Mouse (Mus musculus): ENCODE data around the gene Tmem131l. TPM values are rescaled to one million over a fixed set of nuclear protein-coding genes. Genes with fewer than 3 reads are reported as not detected.

Gene Tmem131l
- polyA plus RNA-seq, 1 experiment from 2014 or later: 59.4 TPM

DNA sequence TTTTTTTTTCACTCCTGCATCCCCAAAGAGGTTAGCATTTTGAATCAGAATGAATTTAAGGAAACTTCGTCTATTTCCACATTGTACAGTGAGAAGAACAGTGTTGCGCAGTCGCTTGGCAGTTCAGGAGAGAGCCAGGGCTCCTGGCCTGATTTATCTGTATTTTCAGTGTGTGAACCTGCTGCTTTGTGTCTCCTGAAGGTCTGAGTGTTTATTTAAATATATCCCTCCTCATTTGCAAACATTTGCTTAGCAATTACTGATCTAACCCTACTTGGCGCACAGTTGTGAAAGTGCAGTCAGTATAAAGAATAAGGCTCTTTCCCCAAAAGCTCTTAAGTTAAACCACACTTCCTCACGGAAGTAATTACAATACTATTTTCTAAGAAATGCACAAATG is 129.3 kb downstream of the Tmem131l start:
- H3K27me3 ChIP-seq (ENCODE audit: low read depth, poor library complexity, severe bottlenecking): no peaks in the 10 kb centered on the region
- H3K4me3 ChIP-seq: no peak overlapping the region
- no peak for DNase-seq (ENCODE audit: low spot score)
- peaks cover 97% of the 10 kb centered on the region for H3K36me3 ChIP-seq
- no peak overlapping the region for H3K27ac ChIP-seq (replicated peaks)
- H3K9me3 ChIP-seq (replicated peaks): no peaks in the 10 kb centered on the region
- 94% methylated on average over 5 of the region's 5 CpGs for WGBS
- no peaks in the 10 kb centered on the region for H3K4me1 ChIP-seq

GRCm38 (mm10) chr3:83906185-83906584 is 133.8 kb downstream of the Tmem131l start:
- no peaks in the 10 kb centered on the region; the same call in 1 of the 2 replicates for H3K4me1 ChIP-seq
- no peak overlapping the region for H3K27ac ChIP-seq (replicated peaks)
- no peaks in the 10 kb centered on the region for H3K27me3 ChIP-seq (ENCODE audit: low read depth, poor library complexity, severe bottlenecking)
- no peak for DNase-seq (ENCODE audit: low spot score)
- peaks cover 98% of the 10 kb centered on the region for H3K36me3 ChIP-seq
- WGBS: 95% methylated on average over 9 of the region's 9 CpGs
- H3K9me3 ChIP-seq (replicated peaks): no peaks in the 10 kb centered on the region
- H3K4me3 ChIP-seq: no peak overlapping the region

GRCm38 (mm10) chr3:83905161-83905560 is 134.8 kb downstream of the Tmem131l start:
- WGBS: 90% methylated on average over 6 of the region's 6 CpGs

GRCm38 (mm10) chr3:83904176-83904958 is 135.6 kb downstream of the Tmem131l start:
- DNase-seq (ENCODE audit: low spot score): no peak
- WGBS: 84% methylated on average over 14 of the region's 14 CpGs
- Histone ChIP-seq H3K36me3 (peaks cover 98% of the 10 kb centered on the region), H3K4me1 (no peaks in the 10 kb centered on the region; the same call in 1 of the 2 replicates), H3K27me3 (ENCODE audit: low read depth, poor library complexity, severe bottlenecking) (no peaks in the 10 kb centered on the region), H3K4me3 (no peak overlapping the region), H3K9me3 (replicated peaks) (no peaks in the 10 kb centered on the region), H3K27ac (replicated peaks) (no peak overlapping the region; the same call in 1 of the 2 replicates)

More at GRCm38 (mm10) chr3:83905161-83905560, 134.8 kb downstream of the Tmem131l start:
- Histone ChIP-seq H3K9me3 (replicated peaks) (no peaks in the 10 kb centered on the region), H3K4me3 (no peak overlapping the region), H3K27me3 (ENCODE audit: low read depth, poor library complexity, severe bottlenecking) (no peaks in the 10 kb centered on the region), H3K27ac (replicated peaks) (no peak overlapping the region), H3K4me1 (no peaks in the 10 kb centered on the region; the same call in 1 of the 2 replicates), H3K36me3 (peaks cover 98% of the 10 kb centered on the region)
- no peak for DNase-seq (ENCODE audit: low spot score)

GRCm38 (mm10) chr3:83902943-83903342 is 137.0 kb downstream of the Tmem131l start:
- H3K36me3 ChIP-seq: peaks cover 98% of the 10 kb centered on the region
- H3K4me3 ChIP-seq: no peak overlapping the region
- no peaks in the 10 kb centered on the region; the same call in 1 of the 2 replicates for H3K4me1 ChIP-seq
- H3K9me3 ChIP-seq (replicated peaks): no peaks in the 10 kb centered on the region
- no peak overlapping the region for H3K27ac ChIP-seq (replicated peaks)
- DNase-seq (ENCODE audit: low spot score): no peak
- no peaks in the 10 kb centered on the region for H3K27me3 ChIP-seq (ENCODE audit: low read depth, poor library complexity, severe bottlenecking)
- 94% methylated on average over 5 of the region's 5 CpGs for WGBS

- H3K27ac ChIP-seq (replicated peaks): no peak overlapping the region
- H3K36me3 ChIP-seq: peaks cover 100% of the 10 kb centered on the region
- H3K9me3 ChIP-seq (replicated peaks): no peaks in the 10 kb centered on the region
- DNase-seq (ENCODE audit: low spot score): no peak
- no peaks in the 10 kb centered on the region; the same call in 1 of the 2 replicates for H3K4me1 ChIP-seq
- H3K27me3 ChIP-seq (ENCODE audit: low read depth, poor library complexity, severe bottlenecking): no peaks in the 10 kb centered on the region
- 94% methylated on average over 8 of the region's 8 CpGs for WGBS
- no peak overlapping the region for H3K4me3 ChIP-seq
Measured at GRCm38 (mm10) chr3:83902459-83902858, 137.5 kb downstream of the Tmem131l start.

DNA sequence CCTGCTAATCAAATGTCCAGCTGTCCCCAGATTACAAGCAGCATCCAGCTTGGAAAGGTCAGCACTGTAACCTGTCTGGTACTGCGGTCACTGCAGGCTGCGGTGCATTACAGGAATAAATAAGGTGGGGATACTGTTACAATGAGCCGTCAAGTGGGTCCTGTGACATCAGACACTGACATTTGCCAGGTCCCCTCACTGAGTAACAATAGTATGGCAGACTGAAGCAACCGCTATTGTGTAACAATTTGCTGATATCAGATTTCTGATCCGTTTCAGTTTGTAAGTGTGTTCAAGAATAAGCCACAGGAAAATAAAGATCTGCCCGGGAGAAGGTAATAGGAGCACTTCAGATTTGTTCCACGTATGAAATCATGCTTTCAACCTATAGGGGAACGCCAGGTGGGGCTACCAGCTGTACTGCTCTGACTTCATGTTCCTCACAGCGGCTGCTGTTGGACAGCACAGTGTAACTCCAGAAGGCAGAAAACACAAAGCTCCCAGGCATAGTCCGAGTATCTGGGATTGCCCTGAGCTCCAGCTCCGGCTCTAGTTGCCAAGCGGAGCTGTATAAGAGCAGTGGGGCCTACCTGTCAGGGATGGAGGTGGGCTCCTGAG is 139.1 kb downstream of the Tmem131l start:
- H3K4me3 ChIP-seq: no peak overlapping the region
- DNase-seq (ENCODE audit: low spot score): no peak
- H3K4me1 ChIP-seq: no peaks in the 10 kb centered on the region; the same call in 1 of the 2 replicates
- H3K27me3 ChIP-seq (ENCODE audit: low read depth, poor library complexity, severe bottlenecking): no peaks in the 10 kb centered on the region
- H3K27ac ChIP-seq (replicated peaks): no peak overlapping the region
- peaks cover 98% of the 10 kb centered on the region for H3K36me3 ChIP-seq
- H3K9me3 ChIP-seq (replicated peaks): no peaks in the 10 kb centered on the region
- WGBS: 93% methylated on average over 12 of the region's 12 CpGs

GRCm38 (mm10) chr3:83899556-83899955 is 140.4 kb downstream of the Tmem131l start:
- Histone ChIP-seq H3K4me1 (no peaks in the 10 kb centered on the region), H3K27ac (replicated peaks) (no peak overlapping the region), H3K4me3 (no peak overlapping the region), H3K27me3 (ENCODE audit: low read depth, poor library complexity, severe bottlenecking) (no peaks in the 10 kb centered on the region), H3K36me3 (peaks cover 95% of the 10 kb centered on the region), H3K9me3 (replicated peaks) (no peaks in the 10 kb centered on the region)
- 65% methylated on average over 8 of the region's 8 CpGs for WGBS
- peak; percentile 48 for DNase-seq (ENCODE audit: low spot score)

- H3K4me3 ChIP-seq: no peak overlapping the region
- no peaks in the 10 kb centered on the region for H3K27me3 ChIP-seq (ENCODE audit: low read depth, poor library complexity, severe bottlenecking)
- no peak for DNase-seq (ENCODE audit: low spot score)
- no peaks in the 10 kb centered on the region for H3K4me1 ChIP-seq
- 97% methylated on average over 9 of the region's 9 CpGs for WGBS
- H3K36me3 ChIP-seq: peaks cover 83% of the 10 kb centered on the region
- no peaks in the 10 kb centered on the region for H3K9me3 ChIP-seq (replicated peaks)
- H3K27ac ChIP-seq (replicated peaks): no peak overlapping the region
Measured at GRCm38 (mm10) chr3:83898246-83898645, 141.7 kb downstream of the Tmem131l start.

DNA sequence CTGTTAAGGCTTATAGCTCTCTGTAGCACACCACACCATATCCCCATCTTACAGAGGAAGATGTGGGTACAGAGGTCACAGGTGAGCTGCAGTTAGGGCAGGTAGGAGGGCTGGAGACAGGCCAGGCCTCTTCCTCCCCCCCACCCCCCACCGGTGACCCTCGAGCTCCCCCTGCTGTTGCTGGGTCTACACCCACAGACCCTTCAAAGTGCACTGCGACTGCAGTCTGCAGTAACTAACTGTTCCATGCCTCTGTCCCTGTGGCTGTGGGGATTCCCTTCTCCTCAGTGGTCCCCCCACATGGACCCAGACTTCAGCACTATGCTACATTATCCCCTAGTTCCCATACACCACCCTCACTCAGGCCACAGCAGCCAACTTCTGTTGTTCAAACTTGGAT is 144.2 kb downstream of the Tmem131l start:
- Histone ChIP-seq H3K4me1 (no peaks in the 10 kb centered on the region), H3K9me3 (replicated peaks) (peaks cover 4% of the 10 kb centered on the region; the same call in 1 of the 2 replicates), H3K4me3 (no peak overlapping the region), H3K36me3 (peaks cover 59% of the 10 kb centered on the region), H3K27me3 (ENCODE audit: low read depth, poor library complexity, severe bottlenecking) (no peaks in the 10 kb centered on the region), H3K27ac (replicated peaks) (no peak overlapping the region)
- DNase-seq (ENCODE audit: low spot score): no peak
- 46% methylated on average over 3 of the region's 3 CpGs for WGBS

- peaks cover 52% of the 10 kb centered on the region for H3K36me3 ChIP-seq
Measured at GRCm38 (mm10) chr3:83895111-83895510, 144.9 kb downstream of the Tmem131l start.

GRCm38 (mm10) chr3:83885163-83885562 is 154.8 kb downstream of the Tmem131l start:
- WGBS: 79% methylated on average over 2 of the region's 2 CpGs
- DNase-seq (ENCODE audit: low spot score): no peak
- no peaks in the 10 kb centered on the region for H3K36me3 ChIP-seq
- H3K27me3 ChIP-seq (ENCODE audit: low read depth, poor library complexity, severe bottlenecking): no peaks in the 10 kb centered on the region
- H3K4me3 ChIP-seq: no peak overlapping the region
- no peak overlapping the region for H3K27ac ChIP-seq (replicated peaks)
- no peaks in the 10 kb centered on the region for H3K9me3 ChIP-seq (replicated peaks)
- H3K4me1 ChIP-seq: no peaks in the 10 kb centered on the region

More at GRCm38 (mm10) chr3:83895111-83895510, 144.9 kb downstream of the Tmem131l start:
- Histone ChIP-seq H3K4me3 (no peak overlapping the region), H3K27ac (replicated peaks) (no peak overlapping the region), H3K4me1 (no peaks in the 10 kb centered on the region), H3K27me3 (ENCODE audit: low read depth, poor library complexity, severe bottlenecking) (no peaks in the 10 kb centered on the region), H3K9me3 (replicated peaks) (peaks cover 4% of the 10 kb centered on the region; the same call in 1 of the 2 replicates)
- WGBS: 92% methylated on average over 5 of the region's 5 CpGs
- DNase-seq (ENCODE audit: low spot score): no peak
